Mouse (Mus musculus) CH12.LX (cell line): ENCODE measurements around the gene Gm5089.

ENCODE experiments used
- CHD2 ChIP-seq: IDR thresholded peaks from 2 replicates; pipeline ENCODE4 v1.6.1; 2011; ENCODE audit warnings: low read length, improper control_type of control experiment
- CTCF ChIP-seq, 2 experiments: IDR thresholded peaks in 1 of 2; conservative IDR thresholded peaks in 1 of 2; 2 replicates each; pipeline ENCODE4 v1.5.1; 2011 to 2012; ENCODE audit warnings: low read depth in 2 of 2, low read length in 2 of 2, improper control_type of control experiment in 1 of 2, inconsistent platforms in 1 of 2, mild to moderate bottlenecking in 1 of 2, moderate library complexity in 1 of 2
- ETS1 ChIP-seq: conservative IDR thresholded peaks from 2 replicates; pipeline ENCODE4 v1.6.1; 2012; ENCODE audit warnings: low read depth, mild to moderate bottlenecking, inconsistent platforms, low read length, improper control_type of control experiment, moderate library complexity
- GABPA ChIP-seq: IDR thresholded peaks from 2 replicates; pipeline ENCODE4 v1.6.1; 2012; ENCODE audit warnings: low read depth, low read length, improper control_type of control experiment, inconsistent platforms; ENCODE audit not compliant: insufficient replicate concordance
- MAX ChIP-seq: IDR thresholded peaks from 2 replicates; pipeline ENCODE4 v1.6.1; 2011; ENCODE audit warnings: low read length, improper control_type of control experiment
- MEF2A ChIP-seq: IDR thresholded peaks from 2 replicates; pipeline ENCODE4 v1.6.1; 2014; ENCODE audit warnings: low read depth, mild to moderate bottlenecking, inconsistent platforms, low read length, improper control_type of control experiment, borderline replicate concordance
- POLR2A ChIP-seq: IDR thresholded peaks from 2 replicates; pipeline ENCODE4 v1.6.1; 2011; ENCODE audit warnings: low read depth, mild to moderate bottlenecking, improper control_type of control experiment, low read length
- USF1 ChIP-seq: IDR thresholded peaks from 2 replicates; pipeline ENCODE4 v1.6.1; 2014; ENCODE audit warnings: low read depth, mild to moderate bottlenecking, inconsistent platforms, low read length, improper control_type of control experiment
- USF2 ChIP-seq: conservative IDR thresholded peaks from 2 replicates; pipeline ENCODE4 v1.6.1; 2011; ENCODE audit warnings: low read depth, low read length, improper control_type of control experiment
- ZC3H11A ChIP-seq: IDR thresholded peaks from 2 replicates; pipeline ENCODE4 v1.6.1; 2012; ENCODE audit warnings: low read depth, mild to moderate bottlenecking, inconsistent platforms, low read length, improper control_type of control experiment
- ZNF384 ChIP-seq: IDR thresholded peaks from 2 replicates; pipeline ENCODE4 v1.6.1; 2012; ENCODE audit warnings: low read depth, low read length, improper control_type of control experiment, inconsistent platforms

GRCm38 (mm10) chr14:122450496-122451382 is at the start of gene Gm5089:
- TF ChIP-seq USF2 (no peak), CTCF (conservative IDR thresholded peaks at IDR 0.05 in 1 of 2, IDR thresholded peaks at IDR 0.05 in 1 of 2; ENCODE audit: low read depth in 2 of 2, low read length in 2 of 2) (no peak), GABPA (no peak), ZNF384 (no peak), ZC3H11A (no peak), MEF2A (no peak), MAX (no peak), POLR2A (no peak), CHD2 (no peak), USF1 (no peak), ETS1 (no peak)
